13 mouse cellular contexts compared by ENCODE assay signal in genomic region chr8:83680603-83681002, GRCm38 (mm10). TPM values are rescaled to one million over a fixed set of nuclear protein-coding genes. Genes with fewer than 3 reads are reported as not detected.
A peak's percentile ranks its signal among the peaks of the same experiment; 100 is the strongest.
DNase-seq lines count a peak whose midpoint lies in the region; ATAC-seq and TF ChIP-seq lines count a peak whose summit lies in the region.
"Had no signal": no experiment of that assay in that cellular context is flagged by ENCODE, and none has a peak within 500 bp of the region (broad histone marks: within the 10 kb centered on the region; RNA-seq: fewer than 3 reads in every experiment).

No protein-coding gene starts in this region.

- no peak overlapping the region for H3K9ac ChIP-seq in forebrain, embryonic 12.5 days
- no peak overlapping the region for H3K9ac ChIP-seq in forebrain, embryonic 15.5 days (replicated peaks)
- H3K9ac ChIP-seq in kidney, embryonic 14.5 days (ENCODE audit: low read depth, low read length), result 0 out of 2 replicates have a peak overlapping the region, but pooled peaks have one; percentile 28
- no peak overlapping the region for H3K9ac ChIP-seq in limb, embryonic 14.5 days (ENCODE audit: low read depth, low read length, severe bottlenecking)
- no peak overlapping the region for H3K9ac ChIP-seq in forebrain, embryonic 16.5 days (replicated peaks; ENCODE audit: low read depth, low read length)
- H3K9ac ChIP-seq: midbrain, embryonic 15.5 days had no signal

- WGBS in forebrain, embryonic 12.5 days, result 88% methylated on average over 5 of the region's 5 CpGs
- WGBS in forebrain, embryonic 15.5 days, result 79% methylated on average over 5 of the region's 5 CpGs
- WGBS in kidney, embryonic 14.5 days, result 74% methylated on average over 5 of the region's 5 CpGs
- 67% methylated on average over 5 of the region's 5 CpGs for WGBS in limb, embryonic 14.5 days
- WGBS in forebrain, embryonic 16.5 days, result 82% methylated on average over 5 of the region's 5 CpGs

- DNase-seq in kidney, postnatal 10 days, result no peak
- DNase-seq in limb, embryonic 14.5 days (ENCODE audit: low spot score), result no peak
- DNase-seq in gastrocnemius, postnatal 36 days, result no peak
- DNase-seq: cerebellum, postnatal 14 days; kidney, adult 2 months; layer of hippocampus, postnatal 36 days; right cerebral cortex, postnatal 25 days had no signal

- H3K9me3 ChIP-seq in forebrain, embryonic 12.5 days, result no peaks in the 10 kb centered on the region
- no peaks in the 10 kb centered on the region for H3K9me3 ChIP-seq in forebrain, embryonic 15.5 days
- H3K9me3 ChIP-seq in kidney, embryonic 14.5 days (ENCODE audit: control insufficient read depth, low read length), result no peaks in the 10 kb centered on the region
- no peaks in the 10 kb centered on the region for H3K9me3 ChIP-seq in limb, embryonic 14.5 days (ENCODE audit: control insufficient read depth, low read length)
- no peaks in the 10 kb centered on the region for H3K9me3 ChIP-seq in forebrain, embryonic 16.5 days (ENCODE audit: control insufficient read depth, low read length)
- H3K9me3 ChIP-seq: midbrain, embryonic 15.5 days had no signal

- H3K27me3 ChIP-seq in forebrain, embryonic 12.5 days, result no peaks in the 10 kb centered on the region
- H3K27me3 ChIP-seq in forebrain, embryonic 15.5 days, result no peaks in the 10 kb centered on the region
- H3K27me3 ChIP-seq in kidney, embryonic 14.5 days (ENCODE audit: control insufficient read depth, insufficient read depth, low read length), result no peaks in the 10 kb centered on the region
- no peaks in the 10 kb centered on the region for H3K27me3 ChIP-seq in limb, embryonic 14.5 days (ENCODE audit: control insufficient read depth, insufficient read depth, low read length)
- H3K27me3 ChIP-seq in forebrain, embryonic 16.5 days (replicated peaks; ENCODE audit: control insufficient read depth, insufficient read depth, low read length), result no peaks in the 10 kb centered on the region
- H3K27me3 ChIP-seq: midbrain, embryonic 15.5 days had no signal

- H3K4me2 ChIP-seq in forebrain, embryonic 12.5 days, result no peak overlapping the region
- no peak overlapping the region for H3K4me2 ChIP-seq in forebrain, embryonic 15.5 days (replicated peaks)
- no peak overlapping the region for H3K4me2 ChIP-seq in kidney, embryonic 14.5 days (replicated peaks; ENCODE audit: low read depth, low read length)
- H3K4me2 ChIP-seq in limb, embryonic 14.5 days (replicated peaks; ENCODE audit: low read depth, low read length, severe bottlenecking), result peak overlapping the region; percentile 7; the same call in 1 of the 2 replicates
- no peak overlapping the region for H3K4me2 ChIP-seq in forebrain, embryonic 16.5 days (ENCODE audit: low read length)
- H3K4me2 ChIP-seq: midbrain, embryonic 15.5 days had no signal

- intact Hi-C loops in gastrocnemius, postnatal 36 days (cut with DNase I), result no loop called here

- peaks cover 88% of the 10 kb centered on the region for H3K36me3 ChIP-seq in forebrain, embryonic 12.5 days (replicated peaks)
- peaks cover 77% of the 10 kb centered on the region for H3K36me3 ChIP-seq in forebrain, embryonic 15.5 days
- H3K36me3 ChIP-seq in kidney, embryonic 14.5 days (ENCODE audit: control insufficient read depth, insufficient read depth, low read length), result peaks cover 73% of the 10 kb centered on the region
- peaks cover 74% of the 10 kb centered on the region for H3K36me3 ChIP-seq in limb, embryonic 14.5 days (ENCODE audit: control insufficient read depth, insufficient read depth, low read length)
- peaks cover 29% of the 10 kb centered on the region for H3K36me3 ChIP-seq in forebrain, embryonic 16.5 days (ENCODE audit: control insufficient read depth, insufficient read depth)

- no peak for TF ChIP-seq CTCF in cortical plate, adult 2 months (IDR thresholded peaks at IDR 0.05; ENCODE audit: extremely low read depth, insufficient read depth, low read length)

- no peak for TF ChIP-seq POLR2A in cortical plate, adult 2 months (IDR thresholded peaks at IDR 0.05; ENCODE audit: extremely low read depth, insufficient read depth, low read length)
- TF ChIP-seq POLR2A in limb, embryonic 14.5 days (IDR thresholded peaks at IDR 0.05; ENCODE audit: borderline replicate concordance, extremely low read depth, insufficient read depth, insufficient read length), result no peak

- ATAC-seq in forebrain, embryonic 12.5 days (ENCODE audit: low FRiP score), result no peak
- ATAC-seq in forebrain, embryonic 15.5 days (replicated peaks), result no peak
- ATAC-seq in kidney, embryonic 14.5 days (ENCODE audit: low FRiP score, low TSS enrichment), result no peak
- ATAC-seq in limb, embryonic 14.5 days (ENCODE audit: low FRiP score, low read depth), result no peak
- ATAC-seq in forebrain, embryonic 16.5 days, result no peak
- ATAC-seq: midbrain, embryonic 15.5 days had no signal

- H3K4me3 ChIP-seq in forebrain, embryonic 12.5 days (replicated peaks), result no peak overlapping the region
- no peak overlapping the region for H3K4me3 ChIP-seq in forebrain, embryonic 15.5 days
- no peak overlapping the region for H3K4me3 ChIP-seq in kidney, embryonic 14.5 days (ENCODE audit: low read length)
- H3K4me3 ChIP-seq in cortical plate, adult 2 months (ENCODE audit: insufficient read depth, low read length), result no peak overlapping the region
- H3K4me3 ChIP-seq in limb, embryonic 14.5 days (replicated peaks; ENCODE audit: low read length), result no peak overlapping the region
- H3K4me3 ChIP-seq in forebrain, embryonic 16.5 days (replicated peaks; ENCODE audit: low read length), result no peak overlapping the region
- H3K4me3 ChIP-seq: midbrain, embryonic 15.5 days had no signal

- peak overlapping the region; percentile 31; the same call in 1 of the 2 replicates for H3K27ac ChIP-seq in forebrain, embryonic 12.5 days
- no peak overlapping the region for H3K27ac ChIP-seq in forebrain, embryonic 15.5 days (replicated peaks)
- H3K27ac ChIP-seq in kidney, embryonic 14.5 days (ENCODE audit: low read depth, low read length), result peak overlapping the region; percentile 48; the same call in 1 of the 2 replicates
- H3K27ac ChIP-seq in cortical plate, adult 2 months (ENCODE audit: insufficient read depth, low read length), result peak overlapping the region; percentile 0; the same call in 1 of the 2 replicates
- peak overlapping the region; percentile 80 for H3K27ac ChIP-seq in limb, embryonic 14.5 days (replicated peaks; ENCODE audit: low read depth, low read length)
- H3K27ac ChIP-seq in forebrain, embryonic 16.5 days (ENCODE audit: low read length), result no peak overlapping the region
- H3K27ac ChIP-seq: midbrain, embryonic 15.5 days had no signal

- no peaks in the 10 kb centered on the region for H3K4me1 ChIP-seq in forebrain, embryonic 12.5 days
- H3K4me1 ChIP-seq in forebrain, embryonic 15.5 days, result no peaks in the 10 kb centered on the region
- peaks cover 15% of the 10 kb centered on the region; the same call in 1 of the 2 replicates for H3K4me1 ChIP-seq in kidney, embryonic 14.5 days (ENCODE audit: control insufficient read depth, insufficient read depth, low read length)
- peaks cover 5% of the 10 kb centered on the region; the same call in 1 of the 2 replicates for H3K4me1 ChIP-seq in cortical plate, adult 2 months (ENCODE audit: control insufficient read depth, insufficient read depth, low read length)
- peaks cover 16% of the 10 kb centered on the region for H3K4me1 ChIP-seq in limb, embryonic 14.5 days (ENCODE audit: control insufficient read depth, insufficient read depth, low read length)
- no peaks in the 10 kb centered on the region for H3K4me1 ChIP-seq in forebrain, embryonic 16.5 days (replicated peaks; ENCODE audit: control insufficient read depth, insufficient read depth, low read length)
- H3K4me1 ChIP-seq: midbrain, embryonic 15.5 days had no signal

RNA-seq across cellular contexts. Expression of gene Ptger1, which starts 14.1 kb away (rescaled TPM):
- 0.91 and 0.96 TPM in 2 replicates for polyA plus RNA-seq in forebrain, embryonic 12.5 days (2016; fragmentation: Nextera tagmentation; extraction: Ambion mirVana)
- 0.82 and 1.2 TPM in 2 replicates for polyA plus RNA-seq in forebrain, embryonic 15.5 days (2015; fragmentation: Nextera tagmentation; extraction: Ambion mirVana)
- 0.97 and 1.3 TPM in 2 replicates for polyA plus RNA-seq in kidney, embryonic 14.5 days (2014; fragmentation: Nextera tagmentation; extraction: Ambion mirVana)
- polyA plus RNA-seq in cortical plate, adult 2 months (2012; rRNA removed), result 1.6 and 2.2 TPM in 2 replicates
- 2.7 and 2.8 TPM in 2 replicates for polyA plus RNA-seq in limb, embryonic 14.5 days (2012; rRNA removed)
- polyA plus RNA-seq in limb, embryonic 14.5 days (2014; fragmentation: Nextera tagmentation; extraction: Ambion mirVana), result 0.40 and 0.83 TPM in 2 replicates
- under 1 TPM; 0.10 to 0.12 TPM for total RNA-seq in gastrocnemius, postnatal 36 days (2021)
- 0.45 and 1.3 TPM in 2 replicates for polyA plus RNA-seq in forebrain, embryonic 16.5 days (2015; fragmentation: Nextera tagmentation; extraction: Ambion mirVana)

RNA-seq across cellular contexts. Expression of gene Pkn1, which starts 18.4 kb away (rescaled TPM):
- polyA plus RNA-seq in forebrain, embryonic 12.5 days (2016; fragmentation: Nextera tagmentation; extraction: Ambion mirVana), result 37.1 and 38.0 TPM in 2 replicates
- 29.8 and 33.1 TPM in 2 replicates for polyA plus RNA-seq in forebrain, embryonic 15.5 days (2015; fragmentation: Nextera tagmentation; extraction: Ambion mirVana)
- polyA plus RNA-seq in kidney, embryonic 14.5 days (2014; fragmentation: Nextera tagmentation; extraction: Ambion mirVana), result 23.8 and 36.1 TPM in 2 replicates
- 60.8 and 70.2 TPM in 2 replicates for polyA plus RNA-seq in cortical plate, adult 2 months (2012; rRNA removed)
- polyA plus RNA-seq in limb, embryonic 14.5 days (2012; rRNA removed), result 46.9 and 47.4 TPM in 2 replicates
- 24.3 and 29.3 TPM in 2 replicates for polyA plus RNA-seq in limb, embryonic 14.5 days (2014; fragmentation: Nextera tagmentation; extraction: Ambion mirVana)
- 10 to 100 TPM; 30.6 to 33.7 TPM for total RNA-seq in gastrocnemius, postnatal 36 days (2021)
- 30.7 and 36.0 TPM in 2 replicates for polyA plus RNA-seq in forebrain, embryonic 16.5 days (2015; fragmentation: Nextera tagmentation; extraction: Ambion mirVana)

RNA-seq across cellular contexts. Expression of gene Gipc1, which starts 28.1 kb away (rescaled TPM):
- polyA plus RNA-seq in forebrain, embryonic 12.5 days (2016; fragmentation: Nextera tagmentation; extraction: Ambion mirVana), result 201 and 214 TPM in 2 replicates
- polyA plus RNA-seq in forebrain, embryonic 15.5 days (2015; fragmentation: Nextera tagmentation; extraction: Ambion mirVana), result 161 and 168 TPM in 2 replicates
- 168 and 210 TPM in 2 replicates for polyA plus RNA-seq in kidney, embryonic 14.5 days (2014; fragmentation: Nextera tagmentation; extraction: Ambion mirVana)
- polyA plus RNA-seq in cortical plate, adult 2 months (2012; rRNA removed), result 93.6 and 94.6 TPM in 2 replicates
- polyA plus RNA-seq in limb, embryonic 14.5 days (2012; rRNA removed), result 100 and 102 TPM in 2 replicates
- polyA plus RNA-seq in limb, embryonic 14.5 days (2014; fragmentation: Nextera tagmentation; extraction: Ambion mirVana), result 134 and 138 TPM in 2 replicates
- 10 to 100 TPM; 16.7 to 17.8 TPM for total RNA-seq in gastrocnemius, postnatal 36 days (2021)
- polyA plus RNA-seq in forebrain, embryonic 16.5 days (2015; fragmentation: Nextera tagmentation; extraction: Ambion mirVana), result 147 and 151 TPM in 2 replicates

RNA-seq across cellular contexts. Expression of gene Ddx39, which starts 34.4 kb away (rescaled TPM):
- 168 and 185 TPM in 2 replicates for polyA plus RNA-seq in forebrain, embryonic 12.5 days (2016; fragmentation: Nextera tagmentation; extraction: Ambion mirVana)
- polyA plus RNA-seq in forebrain, embryonic 15.5 days (2015; fragmentation: Nextera tagmentation; extraction: Ambion mirVana), result 121 and 124 TPM in 2 replicates
- 193 and 194 TPM in 2 replicates for polyA plus RNA-seq in kidney, embryonic 14.5 days (2014; fragmentation: Nextera tagmentation; extraction: Ambion mirVana)
- 26.5 and 29.0 TPM in 2 replicates for polyA plus RNA-seq in cortical plate, adult 2 months (2012; rRNA removed)
- 81.1 and 81.3 TPM in 2 replicates for polyA plus RNA-seq in limb, embryonic 14.5 days (2012; rRNA removed)
- polyA plus RNA-seq in limb, embryonic 14.5 days (2014; fragmentation: Nextera tagmentation; extraction: Ambion mirVana), result 110 and 111 TPM in 2 replicates
- total RNA-seq in gastrocnemius, postnatal 36 days (2021), result 10 to 100 TPM; 11.3 to 12.0 TPM
- 116 TPM in 2 replicates for polyA plus RNA-seq in forebrain, embryonic 16.5 days (2015; fragmentation: Nextera tagmentation; extraction: Ambion mirVana)

Comparison
In these comparisons a context has a peak if more than half of its experiments do, and no peak if none do; other contexts are left out.
1. H3K27ac ChIP-seq: peak in forebrain, embryonic 12.5 days (single experiment), kidney, embryonic 14.5 days (single experiment), cortical plate, adult 2 months (single experiment) and limb, embryonic 14.5 days (single experiment); none in forebrain, embryonic 15.5 days (single experiment) and forebrain, embryonic 16.5 days (single experiment).